Mouse (Mus musculus) hindbrain, embryonic 13.5 days (tissue): ENCODE data around the gene Mapk10. TPM values are rescaled to one million over a fixed set of nuclear protein-coding genes. Genes with fewer than 3 reads are reported as not detected.

Experiments used
- ATAC-seq: fragments of 200-750 bp; cut with Nextera tagmentation; 2 replicates; pipeline ENCODE4 v1.8.0; 2017; ENCODE audit warnings: moderate TSS enrichment; ENCODE audit not compliant: low FRiP score
- H3K27ac ChIP-seq: fragments of 300-500 bp; sonication (generic); 2 replicates; pipeline ENCODE4 v1.5.1; 2015; ENCODE audit warnings: inconsistent platforms, mild to moderate bottlenecking, moderate library complexity
- H3K27me3 ChIP-seq: fragments of 300-500 bp; sonication (generic); 2 replicates; pipeline ENCODE4 v1.6.1; 2015; ENCODE audit warnings: mild to moderate bottlenecking, inconsistent platforms
- H3K36me3 ChIP-seq: fragments of 300-500 bp; sonication (generic); 2 replicates; pipeline ENCODE4 v1.6.1; 2015; ENCODE audit warnings: mild to moderate bottlenecking, inconsistent platforms
- H3K4me1 ChIP-seq: fragments of 300-500 bp; sonication (generic); replicated peaks from 2 replicates; pipeline ENCODE4 v1.6.1; 2015; ENCODE audit warnings: inconsistent platforms
- H3K4me2 ChIP-seq: fragments of 300-500 bp; sonication (generic); 2 replicates; pipeline ENCODE4 v1.6.1; 2015; ENCODE audit warnings: inconsistent platforms, mild to moderate bottlenecking, moderate library complexity
- H3K4me3 ChIP-seq: fragments of 300-500 bp; sonication (generic); 2 replicates; pipeline ENCODE4 v1.5.1; 2015; ENCODE audit warnings: mild to moderate bottlenecking, inconsistent platforms
- H3K9ac ChIP-seq: fragments of 300-500 bp; sonication (generic); 2 replicates; pipeline ENCODE4 v1.6.1; 2015; ENCODE audit warnings: mild to moderate bottlenecking, inconsistent platforms
- H3K9me3 ChIP-seq: fragments of 300-500 bp; sonication (generic); 2 replicates; pipeline ENCODE4 v1.6.1; 2016; ENCODE audit warnings: inconsistent platforms
- WGBS: fragments of 180-500 bp; shearing (Covaris S2); methylation state at CpG from one replicate; pipeline ENCODE4 v1.1.7; 2015; 5-methylcytosine and 5-hydroxymethylcytosine counted together
- polyA plus RNA-seq: library from polyadenylated mRNA; unstranded; fragments of >200 nt; fragmentation: Nextera tagmentation; extraction: Ambion mirVana; gene quantifications from 2 replicates; pipeline ENCODE4 v1.2.1, GENCODE M21; 2015

Mapk10 gene
- polyA plus RNA-seq, 1 experiment from 2014 or later: 88.8 TPM

DNA sequence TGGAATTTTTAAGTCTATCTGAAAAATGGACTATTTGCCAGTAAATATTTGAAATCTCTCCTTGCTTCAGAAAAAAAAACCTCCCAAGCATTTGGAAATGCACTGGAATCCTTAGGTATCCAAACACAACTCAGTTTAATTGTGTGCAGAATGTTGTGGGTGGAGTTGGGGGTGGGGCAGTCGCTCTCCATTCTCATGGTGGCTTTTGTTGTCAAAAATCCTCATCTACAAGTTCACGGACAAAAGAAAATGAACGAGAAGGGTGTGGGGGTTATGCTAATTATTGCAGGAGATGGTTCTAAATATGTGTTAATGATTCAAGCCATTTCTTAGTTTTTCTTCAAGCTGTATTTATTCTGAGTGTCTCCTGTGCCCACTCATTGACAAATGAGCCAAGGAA lies 49.6 kb downstream of the Mapk10 start:
- no peaks in the 10 kb centered on the region for H3K27me3 ChIP-seq
- H3K27ac ChIP-seq: peak overlapping the region; percentile 91
- no peak overlapping the region for H3K4me3 ChIP-seq
- peak; percentile 48; the same call in 1 of the 2 replicates for ATAC-seq
- peaks cover 31% of the 10 kb centered on the region for H3K4me1 ChIP-seq
- no peak overlapping the region for H3K9ac ChIP-seq
- WGBS: 13% methylated on average over 3 of the region's 3 CpGs
- no peaks in the 10 kb centered on the region for H3K9me3 ChIP-seq
- no peaks in the 10 kb centered on the region; the same call in 1 of the 2 replicates for H3K36me3 ChIP-seq
- peak overlapping the region; percentile 6 for H3K4me2 ChIP-seq

DNA sequence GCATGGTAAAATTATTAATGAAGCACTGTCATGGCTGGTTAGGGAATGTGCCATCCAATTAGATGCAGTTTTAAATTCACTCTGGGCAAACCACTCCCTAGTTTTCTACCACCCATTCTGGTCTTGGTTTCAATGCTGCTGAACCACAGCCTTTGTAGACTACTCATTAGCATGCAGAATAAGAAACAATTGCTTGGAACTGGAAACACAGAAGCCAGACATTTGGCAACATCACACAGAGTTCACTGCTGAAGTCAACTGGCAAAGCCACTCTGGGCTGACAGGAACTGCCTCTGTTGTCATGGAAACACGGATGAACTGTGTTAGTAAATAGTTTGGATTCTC lies 50.0 kb downstream of the Mapk10 start:
- no peak overlapping the region for H3K4me3 ChIP-seq
- peak overlapping the region; percentile 6 for H3K4me2 ChIP-seq
- WGBS: 11% methylated on average over 1 of the region's 1 CpGs
- H3K36me3 ChIP-seq: no peaks in the 10 kb centered on the region; the same call in 1 of the 2 replicates
- H3K4me1 ChIP-seq: peaks cover 31% of the 10 kb centered on the region
- H3K9me3 ChIP-seq: no peaks in the 10 kb centered on the region
- ATAC-seq: peak; percentile 90
- no peak overlapping the region; the same call in 1 of the 2 replicates for H3K9ac ChIP-seq
- no peaks in the 10 kb centered on the region for H3K27me3 ChIP-seq
- H3K27ac ChIP-seq: peak overlapping the region; percentile 91

GRCm38 (mm10) chr5:103160314-103161195 lies 50.6 kb downstream of the Mapk10 start:
- peak; percentile 81 for ATAC-seq
- peaks cover 31% of the 10 kb centered on the region for H3K4me1 ChIP-seq
- no peaks in the 10 kb centered on the region; the same call in 1 of the 2 replicates for H3K36me3 ChIP-seq
- H3K9ac ChIP-seq: no peak overlapping the region; the same call in 1 of the 2 replicates
- no peaks in the 10 kb centered on the region for H3K27me3 ChIP-seq
- no peak overlapping the region for H3K4me3 ChIP-seq
- no peaks in the 10 kb centered on the region for H3K9me3 ChIP-seq
- 25% methylated on average over 8 of the region's 8 CpGs for WGBS
- peak overlapping the region; percentile 91 for H3K27ac ChIP-seq
- H3K4me2 ChIP-seq: peak overlapping the region; percentile 6

- H3K9ac ChIP-seq: no peak overlapping the region
- no peaks in the 10 kb centered on the region for H3K27me3 ChIP-seq
- no peak overlapping the region for H3K4me3 ChIP-seq
- H3K9me3 ChIP-seq: no peaks in the 10 kb centered on the region
- H3K27ac ChIP-seq: peak overlapping the region; percentile 25; the same call in 1 of the 2 replicates
- no peaks in the 10 kb centered on the region for H3K36me3 ChIP-seq
- H3K4me2 ChIP-seq: no peak overlapping the region
- no peak for ATAC-seq
- WGBS: 47% methylated on average over 5 of the region's 5 CpGs
- H3K4me1 ChIP-seq: peaks cover 15% of the 10 kb centered on the region
Measured at GRCm38 (mm10) chr5:103140935-103141334, 70.2 kb downstream of the Mapk10 start.

DNA sequence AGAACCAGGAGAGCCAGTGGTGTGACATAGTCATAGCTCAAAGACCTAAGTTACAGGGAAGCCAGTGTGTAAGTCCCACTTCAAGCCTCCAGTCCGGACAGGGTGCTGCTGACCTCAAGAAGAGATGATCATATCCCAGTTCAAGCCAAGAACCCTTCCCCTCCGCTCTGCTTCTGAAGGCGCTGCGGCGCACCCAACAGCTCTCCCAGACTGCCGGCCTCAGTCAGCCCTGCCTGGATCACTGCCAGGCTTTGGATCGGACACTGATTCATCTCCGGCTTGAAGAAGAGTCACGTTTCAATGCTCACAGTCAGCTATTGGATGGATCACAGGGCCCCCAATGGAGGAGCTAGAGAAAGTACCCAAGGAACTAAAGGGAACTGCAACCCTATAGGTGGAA lies 76.3 kb downstream of the Mapk10 start:
- peaks cover 9% of the 10 kb centered on the region for H3K4me1 ChIP-seq
- no peak overlapping the region for H3K4me3 ChIP-seq
- WGBS: 73% methylated on average over 9 of the region's 9 CpGs
- no peaks in the 10 kb centered on the region for H3K9me3 ChIP-seq
- ATAC-seq: no peak
- no peak overlapping the region for H3K4me2 ChIP-seq
- no peaks in the 10 kb centered on the region for H3K36me3 ChIP-seq
- H3K9ac ChIP-seq: no peak overlapping the region
- no peak overlapping the region for H3K27ac ChIP-seq
- H3K27me3 ChIP-seq: no peaks in the 10 kb centered on the region

- Histone ChIP-seq H3K4me2 (no peak overlapping the region), H3K4me1 (peaks cover 9% of the 10 kb centered on the region), H3K36me3 (no peaks in the 10 kb centered on the region), H3K9me3 (no peaks in the 10 kb centered on the region), H3K4me3 (no peak overlapping the region), H3K27ac (no peak overlapping the region), H3K9ac (no peak overlapping the region), H3K27me3 (no peaks in the 10 kb centered on the region)
- 80% methylated on average over 9 of the region's 9 CpGs for WGBS
- no peak for ATAC-seq
Measured at GRCm38 (mm10) chr5:103133626-103134025, 77.5 kb downstream of the Mapk10 start.

DNA sequence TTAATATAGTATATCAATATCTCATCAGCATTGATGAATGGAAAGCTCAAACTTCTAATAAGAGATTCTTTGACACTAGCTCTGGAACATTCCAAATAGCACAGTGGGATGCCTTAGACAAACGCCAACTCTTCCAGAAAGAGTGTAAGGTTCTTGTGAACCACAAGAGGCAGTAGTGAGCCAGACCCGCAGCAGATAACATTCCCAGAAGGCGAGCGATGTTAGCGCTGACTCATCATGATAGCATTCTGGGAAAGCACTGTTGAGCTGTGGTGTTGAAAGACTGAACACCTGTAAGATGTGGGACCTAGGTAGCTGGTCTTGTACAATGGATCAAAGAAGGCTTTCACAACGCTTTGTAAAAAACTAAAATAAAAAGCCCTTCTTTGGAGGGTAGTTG lies 78.3 kb downstream of the Mapk10 start:
- no peaks in the 10 kb centered on the region for H3K36me3 ChIP-seq
- H3K4me1 ChIP-seq: peaks cover 9% of the 10 kb centered on the region
- WGBS: 78% methylated on average over 6 of the region's 6 CpGs
- no peak overlapping the region for H3K4me2 ChIP-seq
- H3K9me3 ChIP-seq: no peaks in the 10 kb centered on the region
- no peak overlapping the region for H3K4me3 ChIP-seq
- H3K27ac ChIP-seq: no peak overlapping the region
- H3K27me3 ChIP-seq: no peaks in the 10 kb centered on the region
- H3K9ac ChIP-seq: no peak overlapping the region
- ATAC-seq: no peak

DNA sequence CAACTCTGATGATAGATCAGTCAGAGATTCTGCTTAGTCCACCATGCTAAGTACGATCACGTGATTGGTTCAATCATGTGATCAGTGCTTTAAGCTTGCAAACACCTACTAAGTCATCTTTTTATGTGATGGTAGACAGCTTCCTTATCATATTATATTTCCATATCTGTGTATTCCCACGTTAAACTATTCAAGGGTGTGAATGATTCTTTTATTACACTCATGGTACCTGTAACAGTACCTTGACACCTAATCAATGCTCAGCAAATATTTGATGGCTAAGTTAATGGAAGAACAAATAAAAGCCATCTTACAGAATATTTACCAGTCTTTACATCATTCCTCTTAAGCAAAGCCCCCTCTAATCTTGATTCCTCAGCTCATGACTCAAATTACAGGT lies 91.5 kb downstream of the Mapk10 start:
- Histone ChIP-seq H3K4me2 (no peak overlapping the region), H3K27ac (no peak overlapping the region), H3K27me3 (no peaks in the 10 kb centered on the region), H3K4me1 (no peaks in the 10 kb centered on the region), H3K4me3 (no peak overlapping the region), H3K36me3 (no peaks in the 10 kb centered on the region), H3K9me3 (no peaks in the 10 kb centered on the region), H3K9ac (no peak overlapping the region)
- 86% methylated on average over 3 of the region's 3 CpGs for WGBS
- no peak for ATAC-seq

DNA sequence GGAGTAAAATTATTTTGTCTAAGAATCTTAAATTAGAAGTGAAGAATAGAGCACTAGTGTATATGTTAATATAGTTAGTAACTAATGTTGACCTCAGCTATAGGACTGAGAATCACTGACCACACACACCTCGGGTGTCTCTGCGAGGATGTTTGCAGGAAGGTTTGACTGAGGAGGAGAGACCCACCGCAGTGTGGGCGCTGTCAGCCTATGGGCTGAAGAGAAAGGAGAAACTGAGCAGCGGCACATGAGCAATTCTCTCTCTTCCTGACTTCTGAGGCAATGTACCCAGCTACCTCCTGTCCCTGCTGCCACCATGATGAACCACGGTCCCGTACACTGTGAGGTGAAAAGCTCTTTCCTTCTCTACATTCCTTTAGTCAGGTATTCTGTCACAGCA lies 95.6 kb downstream of the Mapk10 start:
- Histone ChIP-seq H3K27me3 (no peaks in the 10 kb centered on the region), H3K4me2 (no peak overlapping the region), H3K27ac (no peak overlapping the region), H3K4me1 (no peaks in the 10 kb centered on the region; the same call in 1 of the 2 replicates), H3K9me3 (no peaks in the 10 kb centered on the region), H3K4me3 (no peak overlapping the region), H3K36me3 (no peaks in the 10 kb centered on the region), H3K9ac (no peak overlapping the region)
- ATAC-seq: no peak
- 92% methylated on average over 7 of the region's 7 CpGs for WGBS

- no peak for ATAC-seq
- no peaks in the 10 kb centered on the region for H3K9me3 ChIP-seq
- no peaks in the 10 kb centered on the region for H3K27me3 ChIP-seq
- WGBS: 95% methylated on average over 7 of the region's 7 CpGs
- no peak overlapping the region for H3K9ac ChIP-seq
- H3K4me1 ChIP-seq: no peaks in the 10 kb centered on the region; the same call in 1 of the 2 replicates
- no peak overlapping the region for H3K4me2 ChIP-seq
- H3K4me3 ChIP-seq: no peak overlapping the region
- no peak overlapping the region for H3K27ac ChIP-seq
- peaks cover 6% of the 10 kb centered on the region; the same call in 1 of the 2 replicates for H3K36me3 ChIP-seq
Measured at GRCm38 (mm10) chr5:103112471-103112870, 98.7 kb downstream of the Mapk10 start.

DNA sequence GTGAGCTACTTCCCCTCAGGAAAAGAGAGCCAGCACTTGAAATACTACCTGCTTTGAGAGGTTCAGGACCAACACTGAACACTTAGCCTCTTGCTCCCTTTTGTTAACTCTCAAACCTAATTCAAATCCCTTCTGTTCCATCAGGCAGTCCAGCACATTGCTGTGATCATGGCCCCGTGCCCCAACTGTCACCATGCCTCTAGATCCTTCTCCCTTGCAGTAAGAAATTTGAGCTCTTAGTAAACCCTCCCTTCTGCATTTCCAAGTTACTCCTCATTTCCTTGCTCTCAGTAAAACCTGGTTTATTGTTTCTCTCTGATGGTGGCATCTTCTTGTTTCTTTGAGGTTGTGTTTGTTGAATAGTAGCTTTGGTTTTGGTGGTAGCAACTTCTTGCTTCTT lies 101.7 kb downstream of the Mapk10 start:
- Histone ChIP-seq H3K27me3 (no peaks in the 10 kb centered on the region), H3K27ac (no peak overlapping the region), H3K4me3 (no peak overlapping the region), H3K36me3 (peaks cover 8% of the 10 kb centered on the region; the same call in 1 of the 2 replicates), H3K4me2 (no peak overlapping the region), H3K9ac (no peak overlapping the region), H3K9me3 (no peaks in the 10 kb centered on the region), H3K4me1 (peaks cover 2% of the 10 kb centered on the region; the same call in 1 of the 2 replicates)
- ATAC-seq: no peak
- WGBS: 84% methylated on average over 1 of the region's 1 CpGs

- no peak for ATAC-seq
- no peak overlapping the region for H3K4me3 ChIP-seq
- H3K9ac ChIP-seq: no peak overlapping the region
- H3K27me3 ChIP-seq: no peaks in the 10 kb centered on the region
- 0 out of 2 replicates have a peak, but pooled peaks cover 2% of the 10 kb centered on the region for H3K4me1 ChIP-seq
- H3K36me3 ChIP-seq: peaks cover 8% of the 10 kb centered on the region; the same call in 1 of the 2 replicates
- WGBS: 82% methylated on average over 10 of the region's 10 CpGs
- H3K9me3 ChIP-seq: no peaks in the 10 kb centered on the region
- no peak overlapping the region for H3K27ac ChIP-seq
- H3K4me2 ChIP-seq: no peak overlapping the region
Measured at GRCm38 (mm10) chr5:103105441-103106414, 105.4 kb downstream of the Mapk10 start.
